Mouse (Mus musculus): ENCODE data around the gene Uqcc2.

DNA sequence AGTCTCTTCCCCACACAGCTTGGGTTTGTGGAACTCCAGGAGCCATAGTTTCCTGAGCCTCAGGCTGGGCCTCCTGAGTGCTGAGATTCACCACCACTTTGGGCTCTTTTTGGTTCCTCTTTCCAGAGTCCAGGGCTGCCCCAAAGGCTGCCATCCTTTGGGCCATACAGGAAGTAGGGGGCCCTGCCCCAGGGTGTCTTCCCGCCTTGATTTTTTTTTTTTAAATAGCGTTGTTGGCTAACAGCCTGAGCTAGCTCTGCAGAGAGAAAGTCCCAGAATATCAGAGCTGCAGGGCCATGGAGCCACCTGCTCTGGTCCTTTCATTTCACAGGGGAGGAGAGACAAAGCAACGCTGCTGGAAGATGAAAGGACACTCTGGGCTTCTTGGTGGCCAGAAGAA is 40.0 kb upstream of the Uqcc2 start:
- TF ChIP-seq CTCF (conservative IDR thresholded peaks at IDR 0.05; ENCODE audit: insufficient read depth, insufficient read length, low read depth, low read length): no peak
- TF ChIP-seq POLR2A (IDR thresholded peaks at IDR 0.05; ENCODE audit: low read depth, low read length): no peak
